Mouse (Mus musculus) hindbrain, embryonic 16.5 days (tissue): ENCODE results near the gene Bcat2. TPM values are rescaled to one million over a fixed set of nuclear protein-coding genes. Genes with fewer than 3 reads are reported as not detected.

Experiments used
- ATAC-seq: fragments of 200-750 bp; cut with Nextera tagmentation; 2 replicates; pipeline ENCODE4 v1.8.0; 2017; ENCODE audit warnings: moderate TSS enrichment, moderate library complexity
- H3K27ac ChIP-seq: fragments of 300-500 bp; sonication (generic); 2 replicates; pipeline ENCODE4 v1.5.1; 2014; ENCODE audit warnings: low read depth, mild to moderate bottlenecking, control low read depth, low read length, moderate library complexity
- H3K27me3 ChIP-seq: fragments of 300-500 bp; sonication (generic); replicated peaks from 2 replicates; pipeline ENCODE4 v1.6.1; 2014; ENCODE audit warnings: low read length; ENCODE audit not compliant: control insufficient read depth, insufficient read depth
- H3K36me3 ChIP-seq: fragments of 300-500 bp; sonication (generic); 2 replicates; pipeline ENCODE4 v1.6.1; 2014; ENCODE audit warnings: mild to moderate bottlenecking, low read length, moderate library complexity, mixed read lengths; ENCODE audit not compliant: control insufficient read depth, insufficient read depth
- H3K4me1 ChIP-seq: fragments of 300-500 bp; sonication (generic); 2 replicates; pipeline ENCODE4 v1.6.1; 2014; ENCODE audit warnings: low read depth, low read length; ENCODE audit not compliant: control insufficient read depth, insufficient read depth
- H3K4me2 ChIP-seq: fragments of 300-500 bp; sonication (generic); 2 replicates; pipeline ENCODE4 v1.6.1; 2014; ENCODE audit warnings: mild to moderate bottlenecking, low read length, control low read depth, moderate library complexity
- H3K4me3 ChIP-seq: fragments of 300-500 bp; sonication (generic); 2 replicates; pipeline ENCODE4 v1.5.1; 2014; ENCODE audit warnings: mild to moderate bottlenecking, low read length, control low read depth, moderate library complexity
- H3K9ac ChIP-seq: fragments of 300-500 bp; sonication (generic); 2 replicates; pipeline ENCODE4 v1.6.1; 2014; ENCODE audit warnings: low read depth, mild to moderate bottlenecking, control low read depth, low read length, moderate library complexity
- H3K9me3 ChIP-seq: fragments of 300-500 bp; sonication (generic); 2 replicates; pipeline ENCODE4 v1.6.1; 2014; ENCODE audit warnings: mild to moderate bottlenecking, low read length, moderate library complexity; ENCODE audit not compliant: control insufficient read depth
- WGBS: fragments of 180-500 bp; shearing (Covaris S2); extraction: QIAGEN DNeasy Blood & Tissue Kit; methylation state at CpG from one replicate; pipeline ENCODE4 v1.1.7; 2014; 5-methylcytosine and 5-hydroxymethylcytosine counted together
- polyA plus RNA-seq: library from polyadenylated mRNA; unstranded; fragments of >200 nt; fragmentation: Nextera tagmentation; extraction: Ambion mirVana; gene quantifications from 2 replicates; pipeline ENCODE4 v1.2.1, GENCODE M21; 2015

The Bcat2 gene
- polyA plus RNA-seq, 1 experiment from 2014 or later: 22.7 TPM

GRCm38 (mm10) chr7:45638623-45639401 lies 68.9 kb downstream of the Bcat2 start:
- 18% methylated on average over 29 of the region's 29 CpGs for WGBS
- peaks cover 18% of the 10 kb centered on the region for H3K4me1 ChIP-seq
- H3K9ac ChIP-seq: peak overlapping the region; percentile 52; the same call in 1 of the 2 replicates
- H3K36me3 ChIP-seq: peaks cover 7% of the 10 kb centered on the region
- peak overlapping the region; percentile 40 for H3K4me3 ChIP-seq
- peak overlapping the region; percentile 68 for H3K4me2 ChIP-seq
- no peaks in the 10 kb centered on the region for H3K27me3 ChIP-seq
- ATAC-seq: peak; percentile 89
- H3K27ac ChIP-seq: no peak overlapping the region
- H3K9me3 ChIP-seq: no peaks in the 10 kb centered on the region

Other genes starting within 250 kb of the Bcat2 start
- 13.3 and 14.2 TPM in 2 replicates for gene Trpm4, start 236.4 kb upstream of the Bcat2 start, polyA plus RNA-seq
- 0.28 and 0.72 TPM in 2 replicates for gene Hrc, start 234.9 kb upstream of the Bcat2 start, polyA plus RNA-seq
- gene Ppfia3, start 203.1 kb upstream of the Bcat2 start, polyA plus RNA-seq: 28.5 and 28.6 TPM in 2 replicates
- 41.4 and 70.3 TPM in 2 replicates for gene Lin7b, start 199.6 kb upstream of the Bcat2 start, polyA plus RNA-seq
- gene Snrnp70, start 174.4 kb upstream of the Bcat2 start, polyA plus RNA-seq: 144 and 161 TPM in 2 replicates
- gene Kcna7, start 164.5 kb upstream of the Bcat2 start, polyA plus RNA-seq: 0.06 TPM in 1 of 2 replicates, not detected in the other
- gene Ntf5, start 156.5 kb upstream of the Bcat2 start, polyA plus RNA-seq: 0.15 and 0.27 TPM in 2 replicates
- gene Lhb, start 149.3 kb upstream of the Bcat2 start, polyA plus RNA-seq: 2.0 and 2.3 TPM in 2 replicates
- 25.5 and 28.7 TPM in 2 replicates for gene Gys1, start 135.3 kb upstream of the Bcat2 start, polyA plus RNA-seq
- 94.3 and 108 TPM in 2 replicates for gene Ruvbl2, start 132.1 kb upstream of the Bcat2 start, polyA plus RNA-seq
- gene Ftl1, start 110.3 kb upstream of the Bcat2 start, polyA plus RNA-seq: 5,303 and 5,527 TPM in 2 replicates
- gene Bax, start 103.3 kb upstream of the Bcat2 start, polyA plus RNA-seq: 226 and 242 TPM in 2 replicates
- 0.20 and 0.30 TPM in 2 replicates for gene Tulp2, start 88.3 kb upstream of the Bcat2 start, polyA plus RNA-seq
- gene Gm45808, start 83.3 kb upstream of the Bcat2 start, polyA plus RNA-seq: not detected in 2 replicates
- gene Dhdh, start 81.3 kb upstream of the Bcat2 start, polyA plus RNA-seq: 4.0 and 4.3 TPM in 2 replicates
- 141 and 151 TPM in 2 replicates for gene Nucb1, start 59.7 kb upstream of the Bcat2 start, polyA plus RNA-seq
- 17.5 and 18.2 TPM in 2 replicates for gene Ppp1r15a, start 43.9 kb upstream of the Bcat2 start, polyA plus RNA-seq
- 2.2 and 3.1 TPM in 2 replicates for gene Plekha4, start 43.8 kb upstream of the Bcat2 start, polyA plus RNA-seq
- 0.43 and 0.80 TPM in 2 replicates for gene Hsd17b14, start 15.3 kb upstream of the Bcat2 start, polyA plus RNA-seq
- gene Fgf21, start 45.3 kb downstream of the Bcat2 start, polyA plus RNA-seq: not detected in 2 replicates
- not detected in 2 replicates for gene Fut1, start 47.1 kb downstream of the Bcat2 start, polyA plus RNA-seq
- not detected in 2 replicates for gene Izumo1, start 51.7 kb downstream of the Bcat2 start, polyA plus RNA-seq
- 16.7 and 17.5 TPM in 2 replicates for gene Rasip1, start 57.3 kb downstream of the Bcat2 start, polyA plus RNA-seq
- gene Mamstr, start 69.8 kb downstream of the Bcat2 start, polyA plus RNA-seq: 2.9 and 5.2 TPM in 2 replicates
- gene Fut2, start 96.2 kb downstream of the Bcat2 start, polyA plus RNA-seq: 0.09 and 0.19 TPM in 2 replicates
- gene Ntn5, start 113.9 kb downstream of the Bcat2 start, polyA plus RNA-seq: 0.84 and 0.94 TPM in 2 replicates
- gene Sec1, start 124.2 kb downstream of the Bcat2 start, polyA plus RNA-seq: 0.43 and 0.45 TPM in 2 replicates
- 63.8 and 68.2 TPM in 2 replicates for gene Car11, start 129.7 kb downstream of the Bcat2 start, polyA plus RNA-seq
- gene Dbp, start 134.9 kb downstream of the Bcat2 start, polyA plus RNA-seq: 3.2 and 3.3 TPM in 2 replicates
- gene Rpl18, start 145.3 kb downstream of the Bcat2 start, polyA plus RNA-seq: 508 and 537 TPM in 2 replicates
- gene Sphk2, start 147.8 kb downstream of the Bcat2 start, polyA plus RNA-seq: 23.9 and 28.3 TPM in 2 replicates
- gene Fam83e, start 151.1 kb downstream of the Bcat2 start, polyA plus RNA-seq: 0.37 and 0.44 TPM in 2 replicates
- not detected in 2 replicates for gene Spaca4, start 155.7 kb downstream of the Bcat2 start, polyA plus RNA-seq
- gene Lmtk3, start 213.6 kb downstream of the Bcat2 start, polyA plus RNA-seq: 17.2 and 21.3 TPM in 2 replicates
- 5.1 and 6.6 TPM in 2 replicates for gene Sult2b1, start 214.5 kb downstream of the Bcat2 start, polyA plus RNA-seq
- gene Cyth2, start 244.4 kb downstream of the Bcat2 start, polyA plus RNA-seq: 243 TPM in 2 replicates